Mouse (Mus musculus): ENCODE results near the gene Trabd2b.

Gene Trabd2b

DNA sequence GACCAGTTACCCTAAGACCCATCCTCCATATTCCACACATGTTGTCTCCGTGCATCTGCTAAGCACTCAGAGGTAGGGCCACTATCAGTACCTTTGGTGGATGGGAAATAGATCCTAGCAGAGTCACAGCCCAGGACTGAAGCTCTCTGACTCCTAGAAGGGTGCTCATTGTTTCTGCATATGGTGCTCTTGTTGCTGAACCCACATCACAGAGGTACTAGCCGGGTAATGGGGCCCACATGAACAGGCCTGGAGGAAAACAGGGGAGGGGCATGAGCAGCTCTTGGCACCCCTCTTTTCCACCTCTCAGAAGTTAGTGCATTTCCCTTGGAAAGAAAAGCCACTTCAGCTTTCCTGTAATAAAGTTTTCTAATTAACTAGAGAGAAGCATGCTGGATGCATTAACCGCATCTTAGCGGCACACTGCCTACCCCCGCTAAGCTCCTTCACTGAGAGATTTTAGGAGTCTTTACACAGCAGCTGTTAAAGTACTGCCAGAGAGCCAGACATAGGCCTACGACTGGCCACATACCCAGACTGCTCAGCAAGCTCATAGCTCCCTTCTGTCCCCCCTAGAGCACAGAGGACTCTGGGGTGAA is 131.0 kb downstream of the Trabd2b start:
- DNase-seq (ENCODE audit: low read depth, low spot score): no peak

DNA sequence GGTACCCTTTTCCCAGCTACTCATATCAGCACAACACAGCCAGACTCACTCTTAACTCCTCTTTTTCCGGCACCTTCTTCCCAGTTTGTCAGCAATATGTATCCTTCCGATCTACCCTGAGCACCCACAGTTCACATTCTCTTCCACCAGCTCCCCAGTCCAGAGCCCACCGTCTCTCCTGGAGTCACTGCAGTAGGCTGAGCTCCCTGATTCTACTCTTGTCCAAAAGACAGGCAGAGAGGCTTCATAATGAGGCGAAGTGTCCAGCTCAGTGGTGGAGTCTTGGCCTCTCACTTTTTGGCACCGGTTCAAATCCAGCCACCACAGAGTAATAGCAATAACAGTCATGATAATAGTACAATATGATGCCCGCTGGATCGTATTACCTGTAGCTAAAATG is 133.5 kb downstream of the Trabd2b start:
- DNase-seq (ENCODE audit: low read depth, low spot score): no peak

DNA sequence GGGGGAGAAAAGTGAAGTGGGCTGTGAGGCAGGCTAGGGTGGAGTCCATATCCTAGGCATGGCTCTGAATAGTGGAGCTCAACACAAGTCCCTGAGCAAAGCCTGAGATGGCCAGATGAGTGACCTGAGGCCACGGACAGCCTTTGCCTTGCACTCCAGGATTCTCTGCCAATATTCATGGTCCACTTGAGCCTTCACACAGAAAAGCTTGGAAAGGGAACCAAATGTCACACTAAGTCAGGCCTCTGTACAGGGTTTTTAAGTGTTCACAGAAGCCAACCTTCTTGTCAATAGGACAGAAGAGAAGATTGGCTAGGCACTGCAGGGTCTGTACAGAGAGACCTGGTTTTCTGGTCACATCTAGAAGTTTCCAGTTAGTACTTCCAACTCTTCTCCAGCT is 134.7 kb downstream of the Trabd2b start:
- DNase-seq (ENCODE audit: low read depth, low spot score): no peak

DNA sequence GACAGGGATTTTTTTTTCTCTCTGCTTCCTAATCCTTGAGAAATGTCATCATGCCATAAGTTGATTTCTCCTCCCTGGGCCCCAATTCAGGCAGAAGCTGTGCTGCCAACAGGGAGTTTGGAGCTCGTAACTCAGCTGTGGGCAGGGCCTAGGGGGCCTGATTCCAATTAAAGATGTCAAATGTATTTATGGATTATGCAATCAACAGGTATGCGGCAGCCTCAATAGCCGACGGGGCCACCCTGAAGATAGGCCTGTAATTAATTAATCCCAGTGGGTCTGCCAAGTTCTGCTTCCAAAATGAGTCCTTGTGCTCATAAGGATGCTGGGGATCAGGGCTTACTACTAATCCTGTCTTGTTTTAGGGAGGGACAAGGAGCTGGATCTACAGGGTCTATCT is 135.6 kb downstream of the Trabd2b start:
- DNase-seq (ENCODE audit: low read depth, low spot score): no peak

DNA sequence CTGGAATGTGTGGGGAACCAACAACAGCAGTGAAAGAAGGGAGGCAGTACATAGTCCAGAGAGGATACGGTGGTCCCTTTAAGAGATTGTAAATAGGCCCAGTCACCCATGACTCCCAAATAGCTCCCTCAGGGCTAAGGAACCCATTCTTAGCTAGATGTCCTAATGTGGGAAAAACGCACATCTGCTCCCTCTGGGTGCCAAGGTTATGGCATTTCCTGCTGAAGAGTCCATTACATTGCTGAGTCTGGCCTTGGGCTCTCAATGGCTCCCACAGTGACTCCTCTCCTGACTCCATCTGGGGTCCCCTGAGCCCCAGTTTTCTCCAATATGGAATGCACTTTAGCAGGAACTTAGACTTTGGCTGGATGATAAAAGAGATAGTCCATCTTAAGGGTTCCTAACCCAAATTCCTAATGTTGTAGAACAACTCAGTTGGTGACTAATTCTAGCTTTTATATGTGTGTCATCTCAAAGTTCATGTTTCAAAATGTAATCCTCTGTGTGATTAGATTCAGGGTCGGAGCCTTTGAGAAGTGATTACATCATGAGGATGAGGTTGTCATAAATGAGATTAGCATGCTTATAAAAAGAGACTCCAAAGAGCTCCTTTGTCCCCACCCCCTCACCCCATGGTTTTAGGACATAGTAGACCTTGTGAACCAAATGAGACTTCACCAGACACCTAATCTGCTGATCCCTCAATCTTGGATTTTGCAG is 139.1 kb downstream of the Trabd2b start:
- DNase-seq (ENCODE audit: low read depth, low spot score): no peak

DNA sequence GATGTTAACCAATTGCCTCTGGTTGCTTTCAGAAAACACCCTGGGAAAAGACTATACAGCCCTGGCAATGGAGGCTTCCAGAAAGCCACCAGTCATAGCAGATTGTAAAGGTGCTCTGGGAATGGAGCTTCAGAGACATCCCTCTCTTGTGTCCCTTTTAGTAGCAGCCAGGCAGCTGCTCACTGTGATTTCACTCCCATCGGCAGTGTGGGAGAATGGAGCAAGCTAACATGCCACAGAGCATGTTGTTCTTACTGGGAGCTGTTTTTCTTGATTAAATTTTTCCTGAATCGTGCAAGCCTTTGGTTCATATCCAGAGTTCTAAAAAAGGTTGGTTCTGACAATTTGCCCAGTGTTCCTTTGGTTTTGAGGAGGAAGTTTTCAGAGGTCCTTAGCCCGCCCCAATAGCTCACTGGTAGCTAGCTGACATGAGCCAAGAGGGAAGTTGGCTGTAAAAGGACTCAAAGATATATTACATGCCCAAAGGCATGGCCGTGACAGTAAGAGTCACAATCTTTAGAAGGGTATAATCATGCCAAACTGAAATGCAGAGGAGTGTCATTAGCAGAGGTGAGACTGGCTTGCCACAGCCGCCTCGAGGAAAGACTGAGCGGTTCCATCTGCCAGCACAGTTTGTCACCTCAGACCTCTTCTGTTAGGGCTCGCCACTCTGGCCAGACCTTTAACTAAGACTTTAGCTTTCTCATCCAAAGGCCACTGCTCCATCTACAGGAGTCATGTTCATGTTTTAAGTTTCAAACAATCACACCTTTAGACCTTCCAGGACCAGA is 141.3 kb downstream of the Trabd2b start:
- no peak for DNase-seq (ENCODE audit: low read depth, low spot score)

DNA sequence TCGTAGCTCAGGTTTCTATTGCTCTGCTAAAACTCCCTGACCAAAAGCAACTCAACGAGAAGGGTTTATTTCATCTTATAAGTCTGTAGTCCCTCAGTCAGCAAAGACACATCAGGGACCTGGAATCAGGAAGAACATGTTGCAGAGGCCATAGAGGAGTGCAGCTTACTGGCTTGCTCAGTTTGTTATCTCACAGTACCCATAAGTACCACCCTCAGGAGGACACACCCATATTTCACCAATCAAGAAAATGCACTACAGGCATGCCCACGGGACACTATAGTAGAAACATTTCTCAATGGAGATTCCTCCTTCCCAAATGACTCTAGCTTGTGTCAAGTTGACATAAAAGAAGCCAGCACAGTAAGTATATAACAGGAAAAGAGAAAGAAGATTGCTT is 143.0 kb downstream of the Trabd2b start:
- no peak for DNase-seq (ENCODE audit: low read depth, low spot score)

DNA sequence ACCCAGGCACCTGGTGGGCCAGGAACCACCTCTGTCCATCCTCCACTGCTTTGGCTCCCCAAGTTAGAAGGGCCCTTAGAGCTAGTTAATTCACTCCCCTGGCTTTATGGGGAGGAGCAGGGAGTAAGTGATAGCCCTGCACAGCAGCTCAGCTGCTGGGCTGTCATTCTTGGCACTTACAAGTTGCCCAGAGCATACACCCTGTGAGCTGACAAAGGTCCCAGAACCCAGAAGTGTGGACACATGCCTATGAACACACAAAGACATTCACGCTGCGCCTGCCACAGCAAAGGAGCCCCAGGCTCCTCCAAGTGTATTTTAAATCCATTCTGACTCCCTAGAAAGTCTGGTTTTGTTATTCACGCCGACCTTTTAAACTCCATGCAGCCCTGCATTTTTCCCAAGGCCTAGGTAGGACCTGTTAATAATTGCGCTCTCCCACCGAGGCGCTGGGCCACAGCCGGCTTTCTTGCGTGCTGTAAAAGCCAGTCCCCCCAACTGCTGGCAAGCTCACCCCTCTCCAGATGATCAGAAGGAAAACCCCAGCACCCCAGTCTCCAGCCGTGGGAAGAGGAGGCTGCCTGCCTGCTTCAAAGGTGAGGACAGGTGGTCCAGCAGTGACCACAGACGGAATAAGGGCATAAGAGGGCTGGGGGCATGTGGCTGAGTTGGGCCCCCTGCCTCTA is 144.1 kb downstream of the Trabd2b start:
- DNase-seq (ENCODE audit: low read depth, low spot score): no peak

DNA sequence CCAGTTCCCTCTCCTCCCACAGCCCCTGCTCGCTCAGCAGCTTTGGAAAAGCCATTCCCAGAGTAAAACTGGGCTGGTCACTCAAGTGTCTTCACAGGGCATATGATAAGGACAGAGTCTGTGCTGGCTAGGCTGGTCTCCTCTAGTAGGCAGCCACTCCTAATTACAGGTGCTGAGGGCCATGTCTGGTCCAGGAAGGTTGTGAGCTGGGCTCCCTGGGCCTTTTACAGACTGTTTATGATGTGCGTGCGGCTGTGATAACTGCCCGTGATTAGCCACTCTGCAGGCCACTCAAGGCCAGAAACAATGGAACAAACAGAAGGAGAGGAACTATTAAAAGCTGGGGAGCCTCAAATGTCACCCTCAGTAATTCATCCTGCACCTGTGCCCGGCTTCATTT is 150.4 kb downstream of the Trabd2b start:
- DNase-seq (ENCODE audit: low read depth, low spot score): no peak

DNA sequence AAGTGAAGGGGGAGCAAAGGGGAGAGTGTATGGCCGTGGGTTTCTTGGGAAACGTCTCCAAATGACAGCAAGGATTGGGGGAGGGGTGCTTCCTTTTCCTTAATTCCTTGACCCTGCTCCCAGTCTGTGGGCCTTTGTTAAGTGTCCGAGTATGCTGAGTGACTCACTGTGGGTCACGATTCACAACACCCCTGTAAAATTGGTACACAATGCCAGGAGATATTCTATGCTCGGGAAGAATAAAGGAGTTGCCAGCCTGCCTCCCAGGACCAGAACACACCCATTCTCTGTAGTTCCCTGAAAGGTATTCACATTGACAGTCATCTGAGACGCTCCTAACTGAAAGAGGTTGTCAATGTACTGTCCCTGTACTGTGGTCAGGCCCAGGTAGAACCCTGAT is 151.2 kb downstream of the Trabd2b start:
- DNase-seq (ENCODE audit: low read depth, low spot score): no peak

DNA sequence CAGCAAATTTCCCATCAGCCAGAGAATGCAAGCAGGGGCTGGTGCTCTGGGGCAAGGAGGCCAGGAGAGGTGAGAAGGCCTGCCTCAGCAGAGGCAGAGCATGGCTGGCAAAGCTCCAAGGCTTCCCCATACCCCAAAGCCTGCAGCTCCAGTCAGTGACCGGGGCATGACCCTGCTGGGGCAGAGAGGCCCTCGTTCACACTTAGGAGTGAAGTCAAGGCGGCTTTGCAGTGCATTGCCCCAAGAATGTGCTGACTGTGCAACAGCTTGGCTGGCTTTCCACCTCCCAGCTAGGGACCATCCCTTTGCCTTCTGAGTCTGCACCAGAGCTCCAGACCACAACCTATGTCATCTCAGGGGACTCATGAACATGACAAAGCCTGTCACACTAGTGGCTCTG is 152.0 kb downstream of the Trabd2b start:
- DNase-seq (ENCODE audit: low read depth, low spot score): no peak

DNA sequence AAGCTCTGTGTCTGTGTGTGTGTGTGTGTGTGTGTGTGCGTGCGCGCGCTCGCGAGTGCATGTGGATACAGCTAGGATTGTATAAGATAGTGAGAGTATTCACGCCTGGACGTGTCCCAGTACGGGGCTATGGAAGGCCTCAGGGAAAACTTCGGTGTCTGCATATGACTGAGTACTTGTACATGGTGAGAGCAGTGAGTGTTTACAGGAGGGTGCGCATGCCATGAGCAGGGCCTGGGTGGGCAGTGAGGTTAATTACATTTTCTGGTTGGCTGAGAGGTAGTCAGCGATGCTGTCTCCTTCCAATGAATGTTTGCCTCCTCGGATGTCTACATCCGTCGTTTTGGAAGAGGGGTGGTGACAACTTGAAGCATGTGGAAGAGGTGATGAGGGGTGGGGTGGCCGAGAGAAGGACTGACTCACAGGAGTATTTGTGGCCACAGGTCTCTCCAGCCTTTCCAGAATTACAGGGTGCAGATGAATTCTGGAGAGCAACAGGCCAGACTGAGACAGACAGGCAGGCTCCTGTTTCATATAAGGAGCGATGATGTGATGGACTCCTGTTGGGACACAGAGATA is 154.2 kb downstream of the Trabd2b start:
- no peak for DNase-seq (ENCODE audit: low read depth, low spot score)

DNA sequence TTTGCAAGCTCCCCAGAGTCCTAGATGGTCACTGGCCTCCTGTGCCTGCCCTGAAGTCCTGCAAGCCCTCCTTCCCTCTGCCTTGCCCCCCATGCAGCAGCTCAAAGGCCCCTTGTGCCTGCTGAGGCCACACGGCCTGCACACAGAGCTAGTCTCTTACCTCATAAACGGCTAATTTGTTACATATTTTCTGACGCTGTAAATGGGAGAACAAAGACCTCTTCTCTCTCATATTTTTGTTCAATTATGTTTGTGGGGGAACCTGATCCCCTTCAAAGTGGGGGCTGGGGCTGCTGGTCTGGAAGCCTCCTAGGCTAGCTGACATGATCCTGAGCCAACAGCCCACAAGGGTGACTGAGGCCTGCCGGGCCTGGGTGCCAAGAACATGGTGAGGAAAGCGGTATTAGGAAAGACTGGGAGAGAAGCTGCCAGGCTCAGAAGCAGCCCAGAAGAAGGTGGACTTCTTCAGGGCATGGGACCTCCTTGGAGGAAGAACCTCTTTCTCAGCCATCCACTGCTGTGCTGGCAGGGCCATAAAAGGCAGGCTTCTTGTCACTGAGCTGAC is 157.7 kb downstream of the Trabd2b start:
- no peak for DNase-seq (ENCODE audit: low read depth, low spot score)

DNA sequence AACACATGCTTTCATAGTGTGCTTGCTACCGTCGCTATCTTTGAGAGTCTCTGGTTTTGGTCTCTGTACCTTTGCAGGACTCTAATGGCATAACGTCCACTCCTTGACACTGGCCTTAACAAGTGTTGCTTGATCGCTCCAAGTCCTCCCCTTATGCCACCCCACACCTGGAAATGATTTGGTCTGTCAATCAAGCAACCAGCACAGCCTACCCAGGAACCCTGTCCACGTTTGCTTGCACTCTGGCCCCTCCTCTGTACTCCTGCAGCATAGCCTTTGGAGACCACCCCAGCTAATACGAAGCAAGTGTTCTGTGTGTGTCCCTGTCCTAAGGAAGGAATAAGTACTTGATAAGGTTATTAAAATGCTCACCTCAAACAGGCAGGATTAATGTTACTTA is 161.1 kb downstream of the Trabd2b start:
- DNase-seq (ENCODE audit: low read depth, low spot score): no peak

DNA sequence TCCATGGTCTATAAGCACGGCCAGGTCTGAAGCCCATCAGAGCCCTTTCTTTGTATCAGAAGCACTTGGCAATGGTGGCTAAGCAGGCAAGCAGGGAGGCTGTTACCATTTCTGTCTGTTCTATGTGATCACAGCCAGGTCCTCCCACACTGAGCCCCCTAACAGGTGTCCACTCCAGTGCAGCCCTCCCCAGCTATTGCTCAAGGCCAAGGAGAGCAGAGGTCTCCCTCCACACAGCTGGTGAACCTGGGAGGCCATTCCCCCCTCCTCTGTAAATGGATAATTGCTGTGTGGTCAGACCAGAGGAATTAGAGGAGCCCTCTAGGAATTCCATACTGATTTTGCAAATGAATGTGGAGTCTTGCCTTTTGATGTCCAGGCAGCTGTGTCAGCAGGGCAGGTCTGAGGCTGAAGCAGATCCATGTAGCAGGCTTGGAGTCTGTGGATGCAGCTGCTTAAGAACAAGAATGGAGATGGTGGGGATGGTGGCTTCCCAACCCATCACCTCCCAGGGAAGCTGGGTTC is 161.6 kb downstream of the Trabd2b start:
- DNase-seq (ENCODE audit: low read depth, low spot score): no peak

DNA sequence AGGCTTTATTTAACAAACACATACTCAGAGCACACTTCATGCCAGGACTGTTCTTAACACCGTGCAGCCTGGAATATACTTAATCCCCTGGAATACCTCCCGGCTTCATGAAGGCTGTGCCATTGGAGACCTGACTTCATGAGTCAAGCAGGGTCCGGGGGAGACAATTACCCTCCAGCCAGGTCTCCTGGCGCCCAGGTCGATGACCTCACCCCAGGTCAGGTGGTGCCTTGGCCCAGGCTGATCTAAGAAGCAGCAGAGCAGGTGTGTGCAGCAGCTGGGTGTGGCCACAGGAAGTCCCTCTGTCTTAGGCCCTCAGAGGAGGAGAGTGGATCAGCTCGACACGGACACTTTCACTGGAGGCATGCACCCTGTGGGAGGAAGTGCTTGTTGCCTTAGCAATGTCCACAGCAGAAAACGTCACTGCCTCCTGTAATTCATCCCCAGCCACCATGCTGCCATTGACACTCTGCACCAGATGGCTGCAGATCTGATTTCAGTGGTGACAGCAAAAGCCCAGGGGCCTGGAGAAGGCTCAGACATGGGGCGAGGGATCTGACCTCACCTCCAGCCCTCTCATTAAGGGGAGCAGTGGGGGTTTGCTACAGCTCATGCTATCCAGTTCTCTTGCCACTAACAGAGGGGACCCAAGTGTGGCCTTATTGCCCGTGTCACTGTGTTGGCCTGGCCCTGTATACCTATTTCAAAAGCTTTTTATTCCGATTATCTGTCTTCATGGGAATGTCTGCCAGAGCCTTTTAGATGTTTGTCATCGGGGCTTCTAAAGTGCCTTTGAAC is 171.8 kb downstream of the Trabd2b start:
- no peak for DNase-seq (ENCODE audit: low read depth, low spot score)

DNA sequence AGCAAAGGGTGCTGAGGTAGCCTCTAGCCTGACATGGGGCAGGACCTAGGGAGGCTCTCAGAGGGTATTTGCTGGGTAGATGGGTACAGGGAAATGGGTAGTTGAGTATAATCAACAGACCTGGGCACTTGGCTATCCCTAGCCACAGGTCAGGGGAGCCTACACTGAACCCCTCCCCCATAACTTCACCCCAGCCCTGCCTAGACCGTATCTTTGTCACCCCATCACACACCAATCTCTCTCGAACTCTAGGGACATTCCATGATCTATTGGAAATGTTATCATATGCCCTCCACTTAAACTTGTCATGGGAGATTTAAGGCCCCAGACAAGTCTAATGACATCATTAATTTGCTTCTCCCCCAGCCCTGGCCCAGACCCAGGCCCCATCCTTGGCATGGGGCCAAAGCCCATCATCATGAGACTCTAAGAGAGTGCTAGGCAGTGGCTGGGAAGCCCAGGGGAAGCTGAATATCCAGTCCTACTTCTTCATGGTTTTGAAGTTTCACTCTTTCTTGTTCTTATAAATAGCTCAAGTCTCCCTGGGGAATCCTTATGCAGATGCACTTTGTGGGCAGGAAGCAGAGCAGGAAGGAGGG is 177.1 kb downstream of the Trabd2b start:
- DNase-seq (ENCODE audit: low read depth, low spot score): no peak

DNA sequence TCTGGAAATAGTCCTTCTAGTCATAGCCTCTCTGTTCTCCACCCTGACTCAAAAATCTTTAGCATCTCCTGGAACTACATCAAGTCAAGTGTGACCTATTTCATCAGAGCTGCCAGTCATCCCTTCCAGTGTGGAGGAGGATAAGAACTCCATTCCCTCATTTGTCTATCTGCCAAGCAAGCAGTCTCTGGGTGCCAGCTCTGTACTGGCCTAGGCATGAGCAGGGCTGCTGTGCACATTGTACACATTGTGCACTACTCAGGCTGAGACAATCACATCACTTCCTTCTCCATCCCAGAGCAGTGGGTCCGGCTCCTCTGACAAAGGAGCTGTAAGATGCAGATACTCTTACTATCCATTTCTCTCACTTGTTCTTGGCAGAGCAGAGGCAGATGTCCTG is 178.2 kb downstream of the Trabd2b start:
- no peak for DNase-seq (ENCODE audit: low read depth, low spot score)

DNA sequence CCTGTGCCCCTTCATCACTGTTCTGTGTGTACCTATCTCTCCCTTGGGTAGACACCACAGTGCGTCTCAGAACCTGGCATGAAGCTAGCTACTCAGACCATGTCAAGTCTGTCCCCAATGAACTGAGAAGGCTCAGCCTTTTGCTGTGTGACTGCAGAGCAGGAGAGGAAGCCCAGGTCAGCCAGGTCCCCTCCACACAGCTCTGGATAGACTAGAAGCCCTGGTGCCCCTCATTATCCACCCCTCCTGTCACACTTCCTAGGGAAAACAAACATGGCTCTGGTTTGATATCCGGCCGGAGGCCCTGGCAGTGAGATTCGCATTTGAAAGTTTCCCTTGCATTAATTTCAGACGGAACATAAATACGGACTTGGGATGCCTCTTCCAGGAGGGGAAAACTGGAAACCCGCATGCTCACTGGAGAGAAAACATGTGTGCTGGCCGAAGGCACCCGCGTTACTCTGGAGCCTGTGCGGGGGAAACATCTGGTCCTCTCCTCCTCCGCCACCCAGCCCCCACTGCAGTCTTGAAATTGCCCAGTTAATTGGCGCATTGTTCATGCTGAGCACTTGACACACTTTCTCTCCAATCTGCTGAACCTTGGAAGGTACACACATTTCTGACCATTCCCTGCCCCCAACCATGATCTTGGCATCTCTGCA is 187.2 kb downstream of the Trabd2b start:
- no peak for DNase-seq (ENCODE audit: low read depth, low spot score)
